Mouse (Mus musculus) bone marrow macrophage, adult 2 months (primary cell): ENCODE measurements around the gene Sdk2.

Experiments
- CTCF ChIP-seq: IDR thresholded peaks from 2 replicates; pipeline ENCODE4 v1.5.1; 2012; ENCODE audit warnings: low read depth, mild to moderate bottlenecking, low read length, moderate library complexity
- POLR2A ChIP-seq: IDR thresholded peaks from 2 replicates; pipeline ENCODE4 v1.6.1; 2012; ENCODE audit warnings: mild to moderate bottlenecking, low read depth, low read length, borderline replicate concordance

DNA sequence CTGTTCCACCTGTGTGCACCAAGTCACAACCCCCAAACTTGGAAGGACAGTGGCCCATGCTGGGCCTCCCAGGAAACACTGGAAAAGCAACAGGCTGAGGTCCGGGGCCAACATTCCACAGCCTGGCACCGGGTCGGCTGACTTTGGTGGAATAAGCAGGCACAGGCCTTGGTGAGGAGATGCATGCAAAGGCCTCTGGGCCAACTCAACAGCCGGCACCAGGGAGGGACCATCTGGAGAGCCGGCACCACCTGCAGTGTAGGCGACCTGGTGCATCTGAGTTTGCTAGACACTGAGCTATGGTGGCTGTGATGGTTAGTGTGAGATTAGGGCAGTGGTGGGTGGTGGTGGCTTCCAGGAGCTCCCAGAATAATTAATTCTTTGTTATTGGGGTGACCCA lies 268.8 kb downstream of the Sdk2 start:
- no peak for TF ChIP-seq POLR2A
- no peak for TF ChIP-seq CTCF
